Mouse (Mus musculus) stomach, embryonic 14.5 days (tissue): ENCODE measurements around the gene Tpm1. TPM values are rescaled to one million over a fixed set of nuclear protein-coding genes. Genes with fewer than 3 reads are reported as not detected.

Source experiments
- ATAC-seq: fragments of 200-750 bp; cut with Nextera tagmentation; 2 replicates; pipeline ENCODE4 v1.8.0; 2017; ENCODE audit warnings: low read depth, moderate TSS enrichment; ENCODE audit not compliant: insufficient number of reproducible peaks, insufficient read depth, low FRiP score
- H3K27ac ChIP-seq: fragments of 300-500 bp; sonication (generic); 2 replicates; pipeline ENCODE4 v1.5.1; 2014; ENCODE audit warnings: mild to moderate bottlenecking, low read length, moderate library complexity, mixed read lengths
- H3K27me3 ChIP-seq: fragments of 300-500 bp; sonication (generic); 2 replicates; pipeline ENCODE4 v1.6.1; 2014; ENCODE audit warnings: low read length, control low read depth, mixed read lengths; ENCODE audit not compliant: control insufficient read depth, insufficient read depth
- H3K36me3 ChIP-seq: fragments of 300-500 bp; sonication (generic); 2 replicates; pipeline ENCODE4 v1.6.1; 2014; ENCODE audit warnings: mild to moderate bottlenecking, control low read depth, low read length, moderate library complexity, mixed read lengths; ENCODE audit not compliant: control insufficient read depth, insufficient read depth
- H3K4me1 ChIP-seq: fragments of 300-500 bp; sonication (generic); 2 replicates; pipeline ENCODE4 v1.6.1; 2014; ENCODE audit warnings: low read length, control low read depth, mixed read lengths; ENCODE audit not compliant: control insufficient read depth, insufficient read depth
- H3K4me2 ChIP-seq: fragments of 300-500 bp; sonication (generic); replicated peaks from 2 replicates; pipeline ENCODE4 v1.6.1; 2014; ENCODE audit warnings: low read depth, low read length, control low read depth
- H3K4me3 ChIP-seq: fragments of 300-500 bp; sonication (generic); 2 replicates; pipeline ENCODE4 v1.5.1; 2014; ENCODE audit warnings: low read depth, low read length, control low read depth
- H3K9ac ChIP-seq: fragments of 300-500 bp; sonication (generic); replicated peaks from 2 replicates; pipeline ENCODE4 v1.6.1; 2014; ENCODE audit warnings: low read depth, mild to moderate bottlenecking, control low read depth, low read length, moderate library complexity, mixed read lengths
- H3K9me3 ChIP-seq: fragments of 300-500 bp; sonication (generic); 2 replicates; pipeline ENCODE4 v1.6.1; 2016; ENCODE audit warnings: low read depth, low read length, control low read depth; ENCODE audit not compliant: control insufficient read depth
- WGBS: fragments of 180-500 bp; shearing (Covaris S2); extraction: QIAGEN DNeasy Blood & Tissue Kit; methylation state at CpG from one replicate; pipeline ENCODE4 v1.1.7; 2014; 5-methylcytosine and 5-hydroxymethylcytosine counted together
- polyA plus RNA-seq: library from polyadenylated mRNA; unstranded; fragments of >200 nt; fragmentation: Nextera tagmentation; extraction: Ambion mirVana; gene quantifications from 2 replicates; pipeline ENCODE4 v1.2.1, GENCODE M21; 2014

Tpm1 gene
- polyA plus RNA-seq, 1 experiment from 2014 or later, result 1,242 TPM

DNA sequence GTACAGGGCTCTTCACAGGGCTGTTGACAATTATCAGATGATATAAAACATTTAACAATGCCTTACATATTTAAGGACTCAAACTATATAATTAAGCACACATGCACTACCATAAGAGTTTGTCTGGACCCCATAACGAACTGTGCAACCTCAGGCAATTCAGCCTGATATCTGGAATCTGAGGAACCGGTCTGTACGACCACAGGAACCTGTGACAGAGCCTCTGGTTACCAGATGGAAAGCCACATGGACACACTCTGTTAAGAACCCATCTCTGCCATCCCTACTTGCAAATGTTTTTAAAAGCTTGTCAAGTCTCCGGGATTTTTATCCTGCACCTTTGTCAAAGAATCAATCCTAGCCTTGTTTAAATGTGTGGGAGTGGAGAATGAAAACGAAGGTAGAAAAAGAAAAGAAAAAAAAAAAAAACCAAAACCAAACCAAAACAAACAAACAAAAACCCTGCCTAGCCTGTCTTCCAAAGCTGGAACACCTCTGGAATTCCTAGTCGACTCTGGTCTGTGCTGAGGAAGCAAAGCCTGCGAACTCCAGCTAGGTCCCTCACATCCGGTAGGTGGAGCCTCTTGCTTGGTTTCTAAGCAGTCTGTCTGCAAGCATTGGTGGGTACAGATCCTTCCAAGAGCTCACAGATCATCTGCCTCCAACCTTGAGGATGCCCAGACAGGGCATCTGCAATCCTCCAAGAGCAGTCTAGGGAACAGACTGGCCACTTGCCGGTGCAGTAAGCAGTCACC is 4.5 kb downstream of the Tpm1 start:
- H3K4me3 ChIP-seq, result peak overlapping the region; percentile 72
- H3K4me2 ChIP-seq, result peak overlapping the region; percentile 93
- peaks cover 55% of the 10 kb centered on the region for H3K4me1 ChIP-seq
- ATAC-seq, result no peak
- no peak overlapping the region; the same call in 1 of the 2 replicates for H3K27ac ChIP-seq
- peaks cover 9% of the 10 kb centered on the region; the same call in 1 of the 2 replicates for H3K36me3 ChIP-seq
- no peaks in the 10 kb centered on the region for H3K27me3 ChIP-seq
- H3K9me3 ChIP-seq, result no peaks in the 10 kb centered on the region
- 32% methylated on average over 9 of the region's 9 CpGs for WGBS
- H3K9ac ChIP-seq, result no peak overlapping the region

DNA sequence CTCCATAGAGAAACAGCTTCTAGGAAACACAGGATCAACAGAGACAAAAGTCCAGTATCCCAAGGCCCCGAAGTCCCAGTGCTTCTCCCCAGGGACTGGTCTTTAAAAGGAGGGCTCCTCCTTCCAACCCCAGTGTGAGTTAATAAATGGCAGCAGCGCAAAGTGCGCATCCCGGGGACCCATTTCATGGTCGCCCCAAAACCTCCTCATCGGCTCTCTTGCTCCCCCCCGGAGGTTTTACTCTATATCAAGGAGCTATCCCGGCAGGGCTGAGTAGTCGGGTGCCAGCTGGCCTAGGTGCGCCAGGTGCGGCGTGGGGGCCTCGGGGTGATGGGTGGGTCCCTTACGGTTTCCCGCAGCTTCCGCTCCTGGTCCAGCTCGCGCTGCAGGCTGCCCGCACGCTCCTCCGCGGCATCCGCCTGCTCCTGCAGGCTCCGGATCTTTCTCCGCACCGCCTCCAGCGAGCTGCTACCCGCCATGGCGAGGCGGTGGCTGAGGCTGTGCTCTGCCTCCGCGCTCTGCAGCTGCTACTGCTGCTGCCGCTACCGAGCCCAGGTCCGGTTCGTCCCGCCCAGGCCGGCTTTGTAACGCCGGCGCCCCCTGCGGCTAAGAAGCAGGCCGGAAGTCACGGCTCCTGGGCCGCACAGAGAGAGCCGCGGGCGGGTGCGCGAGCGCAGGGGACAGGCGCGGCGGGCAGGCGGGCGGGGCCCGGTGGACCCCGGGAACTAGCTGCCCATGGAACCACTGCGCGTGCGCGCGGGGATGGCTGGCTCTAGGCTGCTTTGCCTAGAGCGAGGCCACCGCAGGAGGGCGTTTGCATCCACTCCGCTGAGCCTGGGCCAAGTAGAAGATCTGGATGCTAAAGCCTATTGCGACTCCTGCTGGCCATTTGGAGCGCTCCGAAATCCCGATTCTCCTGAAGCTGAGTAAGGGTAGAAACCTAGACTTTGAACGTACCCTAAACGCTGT is 5.7 kb downstream of the Tpm1 start:
- Histone ChIP-seq H3K4me2 (peak overlapping the region; percentile 93), H3K4me3 (peak overlapping the region; percentile 72), H3K4me1 (peaks cover 55% of the 10 kb centered on the region), H3K27ac (peak overlapping the region; percentile 88), H3K9me3 (no peaks in the 10 kb centered on the region), H3K9ac (peak overlapping the region; percentile 79), H3K27me3 (no peaks in the 10 kb centered on the region), H3K36me3 (peaks cover 14% of the 10 kb centered on the region; the same call in 1 of the 2 replicates)
- peak; percentile 94 for ATAC-seq
- under 1% methylated on average over 73 of the region's 73 CpGs for WGBS

DNA sequence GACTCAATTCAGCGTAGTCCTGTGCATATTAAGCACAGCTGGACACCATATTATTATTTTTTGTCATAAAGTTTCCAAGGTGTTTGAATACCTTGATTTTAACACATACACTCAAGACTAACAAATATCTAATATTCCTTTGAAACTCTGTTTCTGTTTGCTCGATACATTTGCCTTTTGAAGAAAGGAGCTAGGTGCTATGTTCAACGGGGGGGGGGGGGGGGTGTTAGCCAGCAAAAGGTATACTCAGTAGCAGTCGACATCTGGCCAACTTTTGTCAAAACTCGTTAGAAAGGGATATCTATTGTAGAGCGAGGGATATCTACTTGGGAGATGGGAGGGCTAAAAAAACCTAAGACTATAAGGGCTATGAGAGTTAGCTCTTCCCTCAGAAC is 6.4 kb downstream of the Tpm1 start:
- 16% methylated on average over 6 of the region's 6 CpGs for WGBS
- Histone ChIP-seq H3K4me1 (peaks cover 55% of the 10 kb centered on the region), H3K4me2 (peak overlapping the region; percentile 93), H3K27ac (peak overlapping the region; percentile 88; the same call in 1 of the 2 replicates), H3K27me3 (no peaks in the 10 kb centered on the region), H3K4me3 (peak overlapping the region; percentile 72), H3K36me3 (peaks cover 17% of the 10 kb centered on the region), H3K9ac (peak overlapping the region; percentile 79), H3K9me3 (no peaks in the 10 kb centered on the region)
- ATAC-seq, result no peak

DNA sequence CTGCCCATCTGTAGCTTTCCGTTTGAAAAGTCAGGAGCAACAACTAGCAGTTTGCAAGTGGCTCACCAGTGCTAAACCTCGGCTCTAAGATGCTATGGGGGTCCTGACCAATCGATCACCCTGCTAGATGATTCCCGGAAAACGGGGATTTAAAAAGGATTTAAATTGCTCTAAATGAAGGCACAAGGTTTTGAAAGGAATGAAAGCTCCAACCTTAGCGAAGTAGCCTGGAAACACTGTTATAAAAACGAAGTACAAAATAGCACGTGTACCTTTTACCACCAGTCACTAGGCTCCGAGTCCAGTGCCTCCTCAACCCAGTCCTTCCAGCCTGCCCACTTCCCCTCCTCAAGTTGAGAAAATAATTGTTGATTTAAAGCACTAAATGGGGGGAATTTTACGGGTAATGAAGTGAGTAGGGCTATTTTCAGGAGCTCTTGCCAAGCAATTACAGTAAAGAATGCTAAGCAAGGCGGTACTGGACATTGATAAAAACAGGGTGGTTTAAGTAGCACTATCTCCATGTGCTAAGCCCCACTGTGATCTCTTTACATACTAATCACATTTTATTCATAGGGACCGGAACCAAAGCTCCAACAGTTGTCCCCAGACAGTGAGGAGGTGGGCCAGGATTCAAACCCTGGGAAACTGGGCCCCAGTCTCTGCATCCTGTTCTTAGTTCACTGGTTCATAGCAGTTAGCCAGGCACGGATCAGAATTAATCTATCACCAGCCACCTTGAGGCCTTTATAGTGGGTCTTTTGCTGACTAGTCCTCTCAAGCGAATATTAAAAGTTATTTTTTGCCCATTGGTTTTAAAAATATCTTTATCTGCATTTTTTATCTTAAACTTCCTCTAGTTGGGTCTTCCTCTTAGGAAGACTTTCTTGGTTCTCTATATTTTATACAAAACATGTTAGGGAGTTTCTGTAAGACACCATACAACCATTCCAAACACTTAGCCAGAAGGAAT is 7.1 kb downstream of the Tpm1 start:
- peak overlapping the region; percentile 28; the same call in 1 of the 2 replicates for H3K9ac ChIP-seq
- peak overlapping the region; percentile 93 for H3K4me2 ChIP-seq
- WGBS, result 35% methylated on average over 14 of the region's 14 CpGs
- H3K27me3 ChIP-seq, result no peaks in the 10 kb centered on the region
- peaks cover 20% of the 10 kb centered on the region for H3K36me3 ChIP-seq
- H3K4me3 ChIP-seq, result peak overlapping the region; percentile 72
- H3K9me3 ChIP-seq, result no peaks in the 10 kb centered on the region
- peak overlapping the region; percentile 84; the same call in 1 of the 2 replicates for H3K27ac ChIP-seq
- no peak for ATAC-seq
- peaks cover 54% of the 10 kb centered on the region for H3K4me1 ChIP-seq

DNA sequence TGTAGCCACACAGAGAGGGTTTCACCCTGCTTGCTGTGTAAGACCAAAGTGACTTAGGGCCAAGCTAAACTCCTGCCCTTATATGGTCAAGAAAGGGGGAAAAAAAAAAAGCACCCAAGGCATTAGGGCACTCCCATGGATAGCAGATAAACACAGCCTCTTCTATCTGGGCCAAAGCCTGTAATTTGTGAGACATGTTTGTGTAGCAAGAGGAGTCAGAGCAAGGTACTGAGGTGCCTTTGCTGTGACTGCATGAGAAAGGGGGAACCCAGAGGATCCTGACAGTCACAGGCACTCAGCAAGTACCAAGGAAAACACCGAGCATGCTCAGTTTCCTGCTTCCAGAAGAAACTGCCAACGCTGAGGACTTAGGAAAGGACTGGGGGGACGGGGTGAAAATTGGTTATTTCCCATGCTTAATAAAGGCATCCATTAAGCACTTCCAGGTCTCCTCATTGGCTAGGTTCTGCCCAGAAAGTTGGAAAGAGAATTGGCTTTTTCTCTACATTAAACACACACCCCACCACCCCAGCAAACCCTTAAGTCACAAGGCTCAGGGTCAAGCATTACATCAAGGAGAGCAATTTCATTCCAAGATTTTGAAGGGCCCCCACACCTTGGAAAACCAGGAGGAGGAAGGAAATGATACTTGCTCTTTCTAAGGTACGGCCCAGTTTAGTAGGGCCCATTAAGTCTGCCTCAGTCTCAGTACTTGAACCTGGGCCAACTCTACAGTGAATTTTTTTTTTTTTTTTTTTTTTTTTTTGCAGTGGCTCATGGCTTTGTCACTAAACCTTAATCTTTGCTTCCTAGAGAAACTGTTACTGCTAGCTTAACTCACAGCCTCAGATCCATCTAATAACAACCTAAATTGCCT is 8.0 kb downstream of the Tpm1 start:
- Histone ChIP-seq H3K27ac (peak overlapping the region; percentile 84), H3K9ac (peak overlapping the region; percentile 18; the same call in 1 of the 2 replicates), H3K4me2 (peak overlapping the region; percentile 93), H3K4me3 (peak overlapping the region; percentile 72; the same call in 1 of the 2 replicates), H3K36me3 (peaks cover 18% of the 10 kb centered on the region), H3K27me3 (no peaks in the 10 kb centered on the region), H3K4me1 (peaks cover 50% of the 10 kb centered on the region), H3K9me3 (no peaks in the 10 kb centered on the region)
- no peak for ATAC-seq
- 26% methylated on average over 4 of the region's 4 CpGs for WGBS

DNA sequence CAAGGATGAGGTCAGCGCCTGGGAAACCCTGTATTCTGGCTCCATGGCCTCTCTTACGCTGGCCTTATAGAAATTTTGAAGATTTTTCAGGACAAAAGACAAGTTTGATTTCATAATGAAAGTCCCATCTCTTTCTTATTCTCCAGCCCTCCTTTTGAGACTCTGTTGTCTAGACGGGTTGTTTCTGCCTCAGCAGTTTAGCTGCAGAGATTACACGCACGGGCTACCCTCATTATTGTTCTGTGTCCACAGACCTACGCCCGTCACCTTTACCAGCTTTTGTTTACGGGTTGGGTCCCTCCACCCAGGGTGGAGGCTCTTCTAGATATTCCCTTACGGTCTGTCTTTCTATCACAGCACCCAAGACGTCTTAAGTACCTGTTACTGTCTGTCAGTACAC is 9.3 kb downstream of the Tpm1 start:
- H3K27me3 ChIP-seq, result no peaks in the 10 kb centered on the region
- ATAC-seq, result no peak
- no peak overlapping the region for H3K27ac ChIP-seq
- 64% methylated on average over 10 of the region's 10 CpGs for WGBS
- no peak overlapping the region for H3K4me3 ChIP-seq
- H3K36me3 ChIP-seq, result peaks cover 31% of the 10 kb centered on the region
- H3K4me2 ChIP-seq, result no peak overlapping the region
- H3K9me3 ChIP-seq, result peaks cover 12% of the 10 kb centered on the region
- peaks cover 38% of the 10 kb centered on the region for H3K4me1 ChIP-seq
- H3K9ac ChIP-seq, result no peak overlapping the region

DNA sequence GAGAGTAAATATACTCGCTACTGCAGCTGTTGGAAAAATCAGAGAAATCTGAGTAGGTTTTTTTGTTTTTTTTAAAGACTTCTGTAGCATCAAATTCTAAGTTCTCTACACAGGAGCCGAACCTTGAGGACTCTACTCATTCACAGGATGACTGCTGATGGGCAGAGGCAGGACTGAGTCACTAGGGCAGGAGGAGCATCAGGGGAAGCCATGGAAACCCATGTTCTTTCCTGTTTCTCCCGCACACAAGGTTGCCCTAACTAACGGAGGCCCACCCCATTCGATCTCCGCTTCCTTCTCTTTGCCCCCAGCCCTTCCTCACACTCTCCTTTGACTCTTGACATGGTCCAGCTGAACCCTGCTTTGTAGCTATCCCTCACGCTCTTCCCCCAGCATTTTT is 10.5 kb downstream of the Tpm1 start:
- Histone ChIP-seq H3K9me3 (peaks cover 14% of the 10 kb centered on the region), H3K27ac (no peak overlapping the region), H3K4me1 (peaks cover 33% of the 10 kb centered on the region), H3K4me2 (no peak overlapping the region), H3K27me3 (no peaks in the 10 kb centered on the region), H3K4me3 (no peak overlapping the region), H3K9ac (no peak overlapping the region), H3K36me3 (peaks cover 43% of the 10 kb centered on the region)
- no peak for ATAC-seq
- 76% methylated on average over 7 of the region's 7 CpGs for WGBS
